Mouse (Mus musculus): ENCODE measurements around the gene Glipr1l1. TPM values are rescaled to one million over a fixed set of nuclear protein-coding genes. Genes with fewer than 3 reads are reported as not detected.
"Not testable (repeated sequence)": the region's sequence is repeated elsewhere in the genome, so short reads cannot be mapped to it uniquely, and the experiment has no call there.

Glipr1l1 gene
- polyA plus RNA-seq (2012; rRNA removed) = 0.19 TPM in 1 of 2 replicates, not detected in the other

DNA sequence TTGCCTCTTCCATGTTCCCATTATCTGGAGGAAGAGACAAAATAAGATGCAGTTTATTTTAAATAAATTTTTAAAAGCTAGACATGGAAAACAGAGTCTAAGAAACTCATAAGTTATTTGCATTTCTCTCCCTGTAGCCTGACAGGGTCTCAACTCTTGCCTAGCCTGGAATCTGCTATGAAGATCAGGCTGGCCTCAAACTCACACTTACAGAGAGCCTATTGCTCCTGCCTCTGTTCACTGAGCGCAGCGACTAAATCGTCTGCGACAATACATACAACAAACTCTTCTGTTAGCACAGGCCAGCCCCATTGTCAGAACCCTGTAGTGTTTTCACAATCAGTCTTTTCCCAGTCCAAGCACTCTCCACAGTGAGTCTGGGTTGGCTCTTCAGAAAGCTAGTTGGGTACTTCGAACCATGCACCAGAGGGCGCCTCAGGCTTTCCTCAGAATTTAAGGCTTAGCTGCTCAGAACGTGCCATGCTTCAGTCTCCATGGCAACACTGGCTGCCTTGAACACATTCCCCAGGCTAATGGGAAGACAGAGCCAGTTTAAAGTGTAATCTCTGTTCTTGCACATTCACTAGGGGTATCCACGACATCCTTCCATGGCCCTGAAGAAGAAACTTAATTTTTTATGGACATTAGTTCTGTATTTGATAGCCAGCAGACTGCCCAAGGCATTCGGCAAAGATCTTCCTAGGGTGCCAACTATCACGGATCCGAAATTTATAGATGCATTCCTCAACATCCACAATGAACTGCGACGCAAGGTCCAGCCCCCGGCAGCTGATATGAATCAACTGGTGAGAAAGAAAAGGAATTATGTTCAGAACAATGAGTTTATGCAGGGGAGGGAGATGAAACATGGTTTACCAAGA lies at the start of gene Glipr1l1:
Gene Glipr1l1, plus strand, starts transcription at position 488 of the 881 bp plus-strand sequence.
- DNase-seq (ENCODE audit: low read depth) = no peak

DNA sequence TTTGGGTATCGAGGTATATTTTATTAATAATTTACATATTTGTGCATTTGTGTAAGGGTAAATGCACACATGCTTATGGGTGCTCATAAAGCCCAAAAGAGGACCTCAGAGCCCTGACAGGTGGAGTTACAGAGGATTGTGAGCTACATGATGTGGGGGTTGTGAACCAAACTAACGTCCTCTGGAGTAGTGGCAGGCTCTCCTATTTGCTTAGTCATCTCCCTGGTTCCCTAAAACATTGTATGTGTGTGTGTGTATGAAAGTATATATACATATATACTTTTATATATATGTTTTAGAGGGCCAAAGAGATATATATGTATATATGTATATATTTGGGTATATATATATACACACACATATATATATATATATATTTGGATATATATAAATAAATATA lies 36.4 kb upstream of the Glipr1l1 start:
- DNase-seq (ENCODE audit: low read depth) = no peak

DNA sequence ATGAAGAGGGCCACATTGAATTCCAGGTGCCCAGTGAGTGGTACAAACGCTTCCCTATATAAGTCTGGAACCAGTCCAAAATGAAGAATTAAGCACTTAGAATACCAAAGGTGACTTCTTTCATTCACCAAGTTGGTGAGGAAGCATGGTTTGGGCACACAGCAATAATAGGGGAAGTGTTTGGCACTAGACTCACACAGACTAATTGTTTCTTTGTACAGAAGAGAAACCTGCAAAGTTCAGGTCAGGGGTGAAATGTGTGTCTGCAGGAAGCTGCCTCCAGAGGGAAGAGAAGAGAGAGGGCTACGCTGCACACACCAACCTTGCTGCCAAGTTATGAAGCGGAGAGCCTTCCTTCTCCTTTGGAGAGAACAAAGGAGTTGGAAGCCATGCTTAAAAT lies 31.3 kb upstream of the Glipr1l1 start:
- DNase-seq (ENCODE audit: low read depth) = not testable (repeated sequence)

GRCm38 (mm10) chr10:112043523-112043922 lies 16.5 kb upstream of the Glipr1l1 start:
- not testable (repeated sequence) for DNase-seq (ENCODE audit: low read depth)

DNA sequence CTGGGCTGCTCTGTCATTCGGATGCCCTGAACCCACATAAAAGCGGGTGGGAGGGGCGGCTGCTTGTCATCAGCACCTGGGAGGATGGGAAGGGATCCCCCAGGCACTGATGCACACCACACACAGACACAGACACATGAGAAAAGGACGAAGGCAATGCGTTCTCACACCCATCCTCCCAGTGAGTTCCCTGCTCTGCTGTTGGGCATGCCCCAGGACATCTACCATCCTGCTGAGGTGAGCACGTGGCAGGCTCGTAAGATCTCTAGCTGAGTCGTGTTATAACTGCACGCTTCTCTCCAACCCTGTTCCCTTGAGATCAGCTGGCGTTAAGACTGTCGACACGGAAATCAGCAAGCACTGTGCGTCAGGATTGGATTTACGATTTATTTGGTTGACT lies 15.7 kb upstream of the Glipr1l1 start:
- not testable (repeated sequence) for DNase-seq (ENCODE audit: low read depth)

DNA sequence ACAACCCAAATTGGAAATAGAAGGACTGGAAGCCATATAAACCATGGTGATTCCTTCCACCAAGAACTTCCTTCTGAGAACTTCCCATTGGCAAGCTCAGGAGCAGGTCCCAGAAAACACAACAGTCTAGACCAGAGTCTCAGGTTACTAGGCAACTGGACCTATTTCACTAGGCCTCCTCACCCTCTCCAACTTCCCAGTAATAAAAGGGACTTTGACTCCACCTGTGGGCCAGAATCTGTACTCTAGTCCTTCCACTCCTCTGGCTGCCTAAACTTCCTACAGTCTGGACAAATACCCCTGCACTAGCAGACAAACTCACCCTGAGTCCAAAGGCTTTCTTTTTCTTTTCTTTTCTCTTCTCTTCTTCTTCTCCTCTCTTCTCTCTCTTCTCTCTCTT lies 8.8 kb upstream of the Glipr1l1 start:
- no peak for DNase-seq (ENCODE audit: low read depth)

DNA sequence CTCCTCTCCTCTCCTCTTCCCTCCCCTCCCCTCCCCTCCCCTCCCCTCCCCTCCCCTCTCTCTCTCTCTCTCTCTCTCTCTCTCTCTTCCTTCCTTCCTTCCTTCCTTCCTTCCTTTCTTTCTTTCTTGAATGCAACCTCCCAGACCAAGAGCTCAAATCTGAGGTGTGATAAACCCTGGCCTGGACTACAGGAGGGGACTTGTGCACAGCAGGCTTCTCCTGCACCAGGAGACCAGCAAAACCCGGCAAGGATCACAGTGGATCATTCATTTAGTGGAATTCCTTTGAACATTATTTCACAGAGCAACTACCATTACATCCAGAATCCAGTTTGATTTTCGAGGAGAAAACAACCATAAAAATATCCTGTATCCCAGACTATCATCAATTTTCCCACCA lies 8.0 kb upstream of the Glipr1l1 start:
- not testable (repeated sequence) for DNase-seq (ENCODE audit: low read depth)

- DNase-seq (ENCODE audit: low read depth) = not testable (repeated sequence)
Measured at GRCm38 (mm10) chr10:112060583-112060934, 570 bp downstream of the Glipr1l1 start.

- no peak for DNase-seq (ENCODE audit: low read depth)
Measured at GRCm38 (mm10) chr10:112080044-112080443, 20.1 kb downstream of the Glipr1l1 start.

DNA sequence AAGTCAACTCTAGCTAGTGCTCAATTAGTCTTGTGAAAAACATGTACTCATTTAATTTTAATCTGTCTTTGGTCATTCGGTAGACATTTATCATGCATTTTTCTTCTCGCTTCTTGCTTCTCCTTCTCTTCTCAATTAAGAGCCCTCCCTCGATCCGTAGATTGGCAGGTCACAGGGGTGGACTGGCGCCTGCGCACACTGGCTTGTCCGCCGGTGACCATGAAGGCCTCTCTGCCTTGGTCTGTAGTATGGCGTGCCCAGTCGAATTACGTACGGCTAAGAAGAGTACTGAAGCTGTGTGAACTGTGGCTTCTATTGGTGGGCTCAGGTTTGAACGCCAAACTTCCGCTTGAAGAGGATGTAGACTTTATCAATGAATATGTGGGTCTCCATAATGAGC lies 23.2 kb downstream of the Glipr1l1 start, which contains the start of gene Glipr1l2:
Gene Glipr1l2, plus strand, starts transcription at position 198 of the 400 bp plus-strand sequence.
- no peak for DNase-seq (ENCODE audit: low read depth)

GRCm38 (mm10) chr10:112105785-112106184 lies 45.8 kb downstream of the Glipr1l1 start:
- not testable (repeated sequence) for DNase-seq (ENCODE audit: low read depth)

DNA sequence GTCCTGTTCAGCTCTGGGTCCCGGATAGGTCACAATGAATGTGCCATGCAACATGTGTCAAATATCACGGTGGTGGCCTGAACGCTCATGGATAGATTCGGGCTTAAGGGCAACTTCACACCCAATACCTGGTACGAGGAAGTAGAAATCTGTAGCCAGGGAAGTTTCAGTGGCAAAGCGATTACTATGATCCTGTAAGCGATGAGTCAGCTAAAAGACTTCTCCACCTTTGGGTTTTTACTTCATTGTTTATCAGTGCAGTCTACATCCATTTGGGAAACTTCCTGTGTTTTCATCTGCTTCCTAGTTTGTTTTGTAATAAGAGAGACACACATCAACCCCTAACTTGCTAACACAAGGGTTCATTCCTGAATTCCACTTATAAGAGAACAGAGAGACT lies 50.4 kb downstream of the Glipr1l1 start:
- DNase-seq (ENCODE audit: low read depth) = no peak

- DNase-seq (ENCODE audit: low read depth) = not testable (repeated sequence)
Measured at GRCm38 (mm10) chr10:112125090-112125489, 65.1 kb downstream of the Glipr1l1 start.

- not testable (repeated sequence) for DNase-seq (ENCODE audit: low read depth)
Measured at GRCm38 (mm10) chr10:112127682-112128230, 67.8 kb downstream of the Glipr1l1 start.

Other genes starting within 250 kb of the Glipr1l1 start
- 6.8 and 8.8 TPM in 2 replicates for gene Krr1, start 87.5 kb upstream of the Glipr1l1 start, polyA plus RNA-seq (2012; rRNA removed)
- 3.4 and 4.7 TPM in 2 replicates for gene Glipr1, start 57.6 kb upstream of the Glipr1l1 start, polyA plus RNA-seq (2012; rRNA removed)
- 0.11 TPM in 1 of 2 replicates, not detected in the other for gene Glipr1l2, start 23.2 kb downstream of the Glipr1l1 start, polyA plus RNA-seq (2012; rRNA removed)
- 0.29 TPM in 1 of 2 replicates, not detected in the other for gene Glipr1l3, start 100.1 kb downstream of the Glipr1l1 start, polyA plus RNA-seq (2012; rRNA removed)
- 0.19 and 0.42 TPM in 2 replicates for gene Caps2, start 103.4 kb downstream of the Glipr1l1 start, polyA plus RNA-seq (2012; rRNA removed)
- 1.1 and 2.0 TPM in 2 replicates for gene Kcnc2, start 210.9 kb downstream of the Glipr1l1 start, polyA plus RNA-seq (2012; rRNA removed)

All from gonadal fat pad, adult 2 months (tissue).